Mouse (Mus musculus) brain, adult 2 months (tissue): ENCODE results near the gene F11.

Source experiments
- DNase-seq: peaks from one replicate; pipeline ENCODE4 v3.0.0; 2011; ENCODE audit warnings: low read depth, low spot score

F11 gene

GRCm38 (mm10) chr8:45261920-45262319, at the start of gene F11:
TSS of gene F11 (minus strand) at chr8:45262031.
- no peak for DNase-seq

- no peak for DNase-seq
Measured at GRCm38 (mm10) chr8:45310967-45311366, 49.1 kb upstream of the F11 start.

- no peak for DNase-seq
Measured at GRCm38 (mm10) chr8:45308366-45308765, 46.5 kb upstream of the F11 start, which contains the start of gene Gm45753. TSS of gene Gm45753 (minus strand) at chr8:45308466.

- DNase-seq: no peak
Measured at GRCm38 (mm10) chr8:45305479-45305878, 43.6 kb upstream of the F11 start.

- DNase-seq: no peak
Measured at GRCm38 (mm10) chr8:45304354-45304753, 42.5 kb upstream of the F11 start.

GRCm38 (mm10) chr8:45302390-45302789, 40.6 kb upstream of the F11 start:
- peak; percentile 12 for DNase-seq

- no peak for DNase-seq
Measured at GRCm38 (mm10) chr8:45295276-45295675, 33.4 kb upstream of the F11 start.

GRCm38 (mm10) chr8:45294687-45295086, 32.9 kb upstream of the F11 start, which contains the start of gene Klkb1:
TSS of gene Klkb1 (minus strand) at chr8:45294859.
- no peak for DNase-seq

GRCm38 (mm10) chr8:45291790-45292189, 30.0 kb upstream of the F11 start:
- peak; percentile 48 for DNase-seq

- no peak for DNase-seq
Measured at GRCm38 (mm10) chr8:45281630-45282029, 19.8 kb upstream of the F11 start.

GRCm38 (mm10) chr8:45277453-45277852, 15.6 kb upstream of the F11 start:
- no peak for DNase-seq

- DNase-seq: peak; percentile 6
Measured at GRCm38 (mm10) chr8:45274317-45274716, 12.5 kb upstream of the F11 start.

GRCm38 (mm10) chr8:45269056-45269455, 7.2 kb upstream of the F11 start:
- DNase-seq: no peak

- DNase-seq: no peak
Measured at GRCm38 (mm10) chr8:45268485-45268884, 6.7 kb upstream of the F11 start.

- DNase-seq: peak; percentile 19
Measured at GRCm38 (mm10) chr8:45267611-45268391, 6.0 kb upstream of the F11 start.

GRCm38 (mm10) chr8:45266993-45267392, 5.2 kb upstream of the F11 start:
- DNase-seq: no peak

GRCm38 (mm10) chr8:45264918-45265317, 3.1 kb upstream of the F11 start:
- DNase-seq: no peak

- no peak for DNase-seq
Measured at GRCm38 (mm10) chr8:45262851-45263250, 1.0 kb upstream of the F11 start.

- DNase-seq: no peak
Measured at GRCm38 (mm10) chr8:45258421-45258820, 3.4 kb downstream of the F11 start.

- peak; percentile 54 for DNase-seq
Measured at GRCm38 (mm10) chr8:45255040-45255439, 6.8 kb downstream of the F11 start.

- no peak for DNase-seq
Measured at GRCm38 (mm10) chr8:45254194-45254842, 7.5 kb downstream of the F11 start.

- peak; percentile 18 for DNase-seq
Measured at GRCm38 (mm10) chr8:45253586-45253985, 8.2 kb downstream of the F11 start.

- no peak for DNase-seq
Measured at GRCm38 (mm10) chr8:45253111-45253510, 8.7 kb downstream of the F11 start.
